Mouse (Mus musculus): ENCODE results near the gene Gpr137. TPM values are rescaled to one million over a fixed set of nuclear protein-coding genes. Genes with fewer than 3 reads are reported as not detected.
"Not testable (repeated sequence)": the region's sequence is repeated elsewhere in the genome, so short reads cannot be mapped to it uniquely, and the experiment has no call there.

Gpr137 gene
- total RNA-seq, 2 experiments from 2014 or later = 13.1 to 14.0 TPM

DNA sequence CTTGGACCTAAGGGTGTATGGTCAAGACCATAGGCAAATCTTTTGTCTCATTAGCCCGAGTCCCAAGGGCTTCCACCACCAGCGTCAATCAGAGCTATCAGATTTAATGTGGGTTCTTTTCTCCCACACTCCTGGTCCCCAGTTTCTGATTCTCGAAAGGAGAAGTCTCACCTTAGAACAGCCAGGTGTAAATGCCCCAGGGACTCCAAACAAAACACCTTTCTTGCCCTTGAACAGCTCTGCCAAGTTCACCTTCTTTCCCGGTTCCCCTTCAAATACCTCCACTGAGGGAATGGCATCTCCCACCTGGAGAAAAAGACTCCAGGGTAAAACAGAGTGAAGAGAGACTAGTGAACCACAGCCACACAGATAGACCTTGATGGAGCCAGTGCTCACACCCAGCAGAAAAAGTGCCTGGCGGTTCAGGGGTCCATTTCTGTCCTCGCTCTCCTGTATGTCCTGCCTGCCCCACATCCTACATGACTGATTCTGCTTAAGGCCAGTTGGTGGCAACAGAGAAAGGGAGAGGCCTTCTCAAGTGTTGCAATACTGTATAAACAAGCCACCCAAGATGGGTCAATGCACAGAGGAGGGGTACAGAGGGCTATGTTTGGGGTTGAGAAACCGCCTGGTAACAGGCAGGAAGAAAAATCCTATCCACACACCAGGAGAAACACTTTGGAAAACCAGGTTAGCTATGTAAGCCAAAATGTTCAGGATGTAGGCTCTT, 34.3 kb downstream of the Gpr137 start:
- no peak for ATAC-seq (replicated peaks; ENCODE audit: poor library complexity)

DNA sequence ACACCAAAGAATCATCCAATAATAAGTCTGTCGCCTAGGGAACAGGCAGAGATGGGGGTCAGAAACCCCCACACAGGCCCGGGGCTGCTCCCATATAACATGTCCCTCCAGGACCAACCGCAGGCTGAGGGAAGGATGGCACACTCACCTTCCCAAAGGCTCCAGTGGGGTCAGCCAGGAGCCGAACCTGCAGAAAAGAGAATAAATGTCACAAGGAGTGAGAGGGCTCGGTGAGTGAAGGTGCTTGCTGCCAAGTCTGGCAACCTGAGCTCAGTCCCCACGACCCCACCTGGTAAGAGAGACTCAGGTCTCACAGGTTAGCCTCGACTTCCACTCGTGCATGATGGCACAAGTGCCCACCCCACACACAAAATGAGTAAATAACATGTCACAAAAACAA, 35.2 kb downstream of the Gpr137 start:
- no peak for ATAC-seq (replicated peaks; ENCODE audit: poor library complexity)

DNA sequence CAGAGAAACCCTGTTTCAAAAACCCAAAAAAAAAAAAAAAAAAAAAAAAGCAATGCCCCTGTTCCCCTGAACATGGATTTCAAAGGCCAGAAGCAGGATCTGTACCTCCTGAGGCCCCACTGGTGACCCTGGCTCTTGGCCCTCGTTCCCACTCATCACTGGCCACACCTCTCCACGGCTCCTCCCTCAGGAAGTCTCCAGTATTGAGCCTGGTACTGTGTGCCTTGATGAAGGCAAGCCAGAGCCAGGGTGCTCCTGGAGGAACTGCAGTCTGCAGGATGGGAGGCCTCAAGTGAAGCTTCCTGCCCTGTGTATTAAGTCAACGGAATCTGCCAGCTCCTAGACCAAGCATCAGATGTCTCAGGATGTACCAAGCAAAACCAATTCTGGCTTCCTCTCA, 36.1 kb downstream of the Gpr137 start:
- ATAC-seq (replicated peaks; ENCODE audit: poor library complexity) = no peak

DNA sequence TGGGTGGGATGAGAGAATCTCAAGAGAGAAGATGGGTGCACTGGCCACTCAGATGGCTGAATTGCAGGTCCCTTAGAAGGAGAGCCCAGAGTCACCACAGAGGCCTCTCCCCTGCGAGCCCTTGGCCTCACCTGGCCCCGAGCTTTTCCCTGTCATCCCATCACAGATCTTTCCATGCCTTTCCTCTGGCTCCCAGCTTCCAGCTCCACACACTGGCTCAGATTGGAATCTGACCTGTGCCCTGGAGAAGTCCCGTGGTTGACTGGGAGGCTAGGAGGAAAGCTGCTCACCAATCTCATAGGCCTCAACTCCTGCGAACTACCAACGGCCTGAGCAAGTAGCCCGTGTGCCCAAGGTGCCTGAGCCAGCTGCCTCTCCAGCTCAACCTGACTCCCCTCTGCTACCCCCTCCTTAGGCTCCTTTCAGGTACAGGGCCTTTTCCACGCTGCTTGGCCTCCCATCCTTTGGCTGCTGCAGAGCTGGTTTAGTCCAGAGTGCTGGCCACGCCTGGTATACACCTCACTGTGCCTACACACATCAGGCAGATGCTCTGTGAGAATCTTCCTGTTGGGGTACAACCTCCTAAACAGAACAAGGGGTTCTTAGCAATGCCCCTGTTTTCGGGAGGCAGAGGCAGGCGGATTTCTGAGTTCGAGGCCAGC, 36.7 kb downstream of the Gpr137 start:
- no peak for ATAC-seq (replicated peaks; ENCODE audit: poor library complexity)

DNA sequence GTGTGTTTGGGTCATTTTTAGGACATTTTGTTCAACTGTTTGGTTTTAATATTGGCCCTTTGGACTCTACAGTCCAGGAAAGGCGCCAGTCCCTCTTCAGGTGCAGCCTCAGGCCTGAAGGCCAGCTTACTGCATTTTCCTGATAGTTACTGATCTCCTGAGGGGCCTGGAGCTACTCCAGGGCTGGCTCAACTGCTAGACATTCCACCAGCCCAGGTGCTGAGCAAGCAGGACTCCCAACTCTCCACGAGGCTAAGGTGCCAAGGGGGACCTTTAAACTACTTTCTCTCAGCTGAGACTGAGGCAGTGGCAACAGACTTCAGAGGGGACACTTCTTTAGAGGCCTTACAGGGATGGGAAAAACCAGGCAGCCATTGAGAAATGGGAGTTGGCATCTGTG, 37.4 kb downstream of the Gpr137 start:
- no peak for ATAC-seq (replicated peaks; ENCODE audit: poor library complexity)

DNA sequence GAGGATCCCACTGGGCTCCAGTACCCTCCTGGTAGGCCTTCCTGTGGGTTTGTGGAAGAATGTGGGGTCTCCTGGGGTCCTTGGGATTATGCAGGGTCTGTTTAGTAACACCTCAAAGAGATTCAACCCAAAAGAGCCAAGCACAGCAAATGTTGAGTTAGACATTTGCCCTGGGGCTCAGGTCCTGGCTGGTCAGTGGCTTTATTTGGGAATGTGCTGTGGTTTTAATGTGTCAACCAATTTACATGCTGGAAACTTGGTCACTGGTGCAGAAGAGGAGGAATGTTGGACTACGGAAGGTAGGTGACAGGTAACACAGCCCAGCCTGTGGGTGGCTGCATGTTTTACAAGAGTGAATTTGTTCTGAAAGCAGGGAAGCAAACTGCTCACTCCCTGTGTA, 39.2 kb downstream of the Gpr137 start:
- ATAC-seq (replicated peaks; ENCODE audit: poor library complexity) = no peak

DNA sequence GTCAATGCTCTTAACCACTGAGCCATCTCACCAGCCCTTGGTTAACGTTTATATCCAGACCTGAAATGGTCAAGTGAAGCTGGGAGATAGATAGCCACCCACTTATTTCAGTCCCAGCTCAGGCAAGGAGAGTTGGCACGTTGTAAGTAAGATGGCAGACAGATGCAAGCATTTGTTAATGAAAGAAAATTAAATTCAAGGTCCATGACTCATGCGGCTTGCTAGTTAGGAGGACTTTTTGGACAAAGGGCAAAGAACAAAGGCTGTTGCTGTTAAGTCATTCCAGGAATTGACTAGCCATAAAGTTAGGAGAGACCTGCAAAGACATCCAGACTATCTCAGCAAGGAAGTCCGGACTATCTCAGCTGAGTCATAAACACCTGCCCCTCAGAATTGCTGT, 42.6 kb downstream of the Gpr137 start:
- ATAC-seq (replicated peaks; ENCODE audit: poor library complexity) = no peak

DNA sequence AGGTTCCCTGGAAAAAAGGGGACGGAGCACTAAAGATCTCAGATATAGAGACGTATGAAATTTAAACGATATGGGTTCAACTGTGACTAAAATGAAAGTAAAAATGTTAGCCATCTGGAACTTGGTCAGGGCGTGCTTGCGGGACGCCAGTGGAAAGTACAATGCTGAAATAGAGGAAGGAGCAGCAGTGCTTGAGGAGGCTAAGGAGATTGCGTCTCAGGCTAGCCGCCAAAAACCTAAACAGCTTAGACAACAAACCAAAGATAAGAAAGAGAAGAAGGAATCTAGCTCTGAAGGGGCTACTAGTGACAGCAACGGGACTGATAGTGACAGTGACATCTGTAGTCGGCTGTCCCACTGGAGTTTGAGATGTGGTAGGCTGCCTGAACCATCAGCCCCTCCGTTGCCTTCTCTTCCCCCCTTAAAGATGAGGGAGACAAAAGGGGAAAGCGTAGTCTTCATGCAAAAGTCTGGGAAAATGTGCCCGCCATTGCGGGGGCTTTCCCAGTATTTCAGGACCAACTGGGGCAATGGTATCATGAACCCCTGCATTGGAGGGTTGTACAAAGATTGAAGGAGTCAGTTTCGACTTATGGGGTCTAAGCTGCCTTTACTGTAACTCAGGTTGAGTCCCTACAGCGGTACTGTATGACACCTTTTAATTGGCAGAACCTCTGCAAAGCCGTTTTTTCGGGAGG, 46.5 kb downstream of the Gpr137 start:
- ATAC-seq (replicated peaks; ENCODE audit: poor library complexity) = not testable (repeated sequence)

DNA sequence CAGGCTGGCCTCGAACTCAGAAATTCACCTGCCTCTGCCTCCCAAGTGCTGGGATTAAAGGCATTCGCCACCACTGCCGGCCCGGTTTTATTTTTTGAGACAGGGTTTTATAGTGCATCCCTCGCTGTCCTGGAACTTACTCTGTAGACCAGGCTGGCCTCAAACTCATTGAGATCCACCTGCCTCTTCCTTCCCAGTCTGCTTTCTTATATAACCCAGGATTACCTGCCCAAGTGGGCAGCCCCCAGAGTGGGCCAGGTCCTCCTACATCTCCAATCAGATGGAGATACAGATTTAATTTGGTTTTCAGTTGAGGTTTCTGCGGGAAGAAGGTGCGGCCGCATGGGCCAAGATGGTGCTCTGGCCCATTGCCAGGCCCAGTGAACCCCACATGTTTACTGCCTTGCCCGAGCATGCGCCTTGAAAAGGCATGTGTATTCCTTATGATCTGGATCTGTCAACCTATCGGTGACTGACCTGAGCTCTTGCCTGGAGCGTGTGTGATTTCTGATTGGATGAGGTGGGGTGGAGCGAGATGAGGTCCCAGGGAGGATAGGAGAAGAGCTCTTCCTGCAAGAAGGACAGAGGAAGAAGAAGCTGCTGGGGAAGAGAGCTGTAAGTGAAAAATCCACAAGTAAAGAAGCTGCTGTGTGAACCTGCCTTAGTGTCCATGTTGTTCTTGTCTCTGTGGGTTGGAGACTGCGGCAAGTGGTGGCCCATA, 48.4 kb downstream of the Gpr137 start:
- no peak for ATAC-seq (replicated peaks; ENCODE audit: poor library complexity)

DNA sequence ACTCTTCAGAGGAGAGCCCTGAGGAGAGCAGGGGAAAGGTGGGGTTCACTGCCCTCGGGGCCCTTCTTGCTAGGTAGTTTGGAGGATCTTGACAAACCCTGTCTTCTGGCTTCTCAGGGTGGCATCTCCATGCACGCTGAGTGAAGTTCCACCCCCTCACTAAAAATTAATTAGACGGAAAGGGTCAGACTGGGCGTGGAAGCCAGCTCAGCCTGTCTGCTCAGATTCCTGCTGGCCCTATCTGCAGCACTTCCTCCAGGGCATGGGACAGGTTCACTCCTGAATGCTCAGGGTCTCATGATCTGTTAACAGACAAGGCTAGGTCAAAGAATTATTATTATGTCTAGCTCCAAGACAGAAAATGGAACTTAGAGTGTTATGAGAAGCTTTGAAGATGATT, 49.8 kb downstream of the Gpr137 start:
- ATAC-seq (replicated peaks; ENCODE audit: poor library complexity) = no peak

Other genes with a start within 250 kb of the Gpr137 start
- 1.0 and 4.1 TPM in 2 replicates for gene Rps6ka4, start 101.8 kb downstream of the Gpr137 start, total RNA-seq (2015)
- 3.8 and 4.3 TPM in 2 replicates for gene Rps6ka4, start 101.8 kb downstream of the Gpr137 start, total RNA-seq (2017)
- 6.9 and 7.6 TPM in 2 replicates for gene Ccdc88b, start 84.3 kb downstream of the Gpr137 start, total RNA-seq (2015)
- gene Ccdc88b, start 84.3 kb downstream of the Gpr137 start, total RNA-seq (2017) = 48.6 and 53.0 TPM in 2 replicates
- gene Trmt112, start 32.8 kb downstream of the Gpr137 start, total RNA-seq (2015) = 149 and 168 TPM in 2 replicates
- gene Trmt112, start 32.8 kb downstream of the Gpr137 start, total RNA-seq (2017) = 229 and 256 TPM in 2 replicates
- gene Prdx5, start 32.4 kb downstream of the Gpr137 start, total RNA-seq (2015) = 310 and 346 TPM in 2 replicates
- gene Prdx5, start 32.4 kb downstream of the Gpr137 start, total RNA-seq (2017) = 546 and 620 TPM in 2 replicates
- 8.5 and 10.2 TPM in 2 replicates for gene Esrra, start 20.7 kb downstream of the Gpr137 start, total RNA-seq (2015)
- 23.9 and 27.5 TPM in 2 replicates for gene Esrra, start 20.7 kb downstream of the Gpr137 start, total RNA-seq (2017)
- gene Catsperz, start 17.1 kb downstream of the Gpr137 start, total RNA-seq (2015) = 1.3 and 2.1 TPM in 2 replicates
- 0.67 and 0.98 TPM in 2 replicates for gene Catsperz, start 17.1 kb downstream of the Gpr137 start, total RNA-seq (2017)
- not detected in 2 replicates for gene Kcnk4, start 8.0 kb downstream of the Gpr137 start, total RNA-seq (2015)
- not detected in 2 replicates for gene Kcnk4, start 8.0 kb downstream of the Gpr137 start, total RNA-seq (2017)
- 13.4 and 14.1 TPM in 2 replicates for gene Bad, start 619 bp downstream of the Gpr137 start, total RNA-seq (2015)
- gene Bad, start 619 bp downstream of the Gpr137 start, total RNA-seq (2017) = 43.1 and 56.3 TPM in 2 replicates
- 190 and 236 TPM in 2 replicates for gene Ppp1r14b, start 32.5 kb upstream of the Gpr137 start, total RNA-seq (2015)
- gene Ppp1r14b, start 32.5 kb upstream of the Gpr137 start, total RNA-seq (2017) = 131 and 141 TPM in 2 replicates
- 5.0 and 6.8 TPM in 2 replicates for gene Plcb3, start 34.0 kb upstream of the Gpr137 start, total RNA-seq (2015)
- gene Plcb3, start 34.0 kb upstream of the Gpr137 start, total RNA-seq (2017) = 7.3 and 7.6 TPM in 2 replicates
- gene Fkbp2, start 38.0 kb upstream of the Gpr137 start, total RNA-seq (2015) = 123 and 129 TPM in 2 replicates
- gene Fkbp2, start 38.0 kb upstream of the Gpr137 start, total RNA-seq (2017) = 176 and 181 TPM in 2 replicates
- 30.4 and 33.1 TPM in 2 replicates for gene Vegfb, start 45.2 kb upstream of the Gpr137 start, total RNA-seq (2015)
- gene Vegfb, start 45.2 kb upstream of the Gpr137 start, total RNA-seq (2017) = 11.6 and 13.6 TPM in 2 replicates
- 10.2 and 11.5 TPM in 2 replicates for gene Dnajc4, start 50.1 kb upstream of the Gpr137 start, total RNA-seq (2015)
- gene Dnajc4, start 50.1 kb upstream of the Gpr137 start, total RNA-seq (2017) = 8.6 and 17.8 TPM in 2 replicates
- 10.6 and 18.9 TPM in 2 replicates for gene Nudt22, start 53.6 kb upstream of the Gpr137 start, total RNA-seq (2015)
- gene Nudt22, start 53.6 kb upstream of the Gpr137 start, total RNA-seq (2017) = 7.7 and 13.3 TPM in 2 replicates
- 1.4 and 2.2 TPM in 2 replicates for gene Trpt1, start 53.7 kb upstream of the Gpr137 start, total RNA-seq (2015)
- 0.08 and 0.81 TPM in 2 replicates for gene Trpt1, start 53.7 kb upstream of the Gpr137 start, total RNA-seq (2017)
- gene Fermt3, start 77.0 kb upstream of the Gpr137 start, total RNA-seq (2015) = 63.8 and 78.7 TPM in 2 replicates
- 216 and 225 TPM in 2 replicates for gene Fermt3, start 77.0 kb upstream of the Gpr137 start, total RNA-seq (2017)
- gene Stip1, start 97.5 kb upstream of the Gpr137 start, total RNA-seq (2015) = 197 and 204 TPM in 2 replicates
- gene Stip1, start 97.5 kb upstream of the Gpr137 start, total RNA-seq (2017) = 244 and 250 TPM in 2 replicates
- 12.7 and 17.6 TPM in 2 replicates for gene Macrod1, start 114.3 kb upstream of the Gpr137 start, total RNA-seq (2015)
- gene Macrod1, start 114.3 kb upstream of the Gpr137 start, total RNA-seq (2017) = 0.68 and 3.7 TPM in 2 replicates
- not detected in 2 replicates for gene Flrt1, start 163.2 kb upstream of the Gpr137 start, total RNA-seq (2015)
- not detected in 2 replicates for gene Flrt1, start 163.2 kb upstream of the Gpr137 start, total RNA-seq (2017)

Data from megakaryocyte progenitor cell, adult 5-6 weeks (primary cell).